Mouse (Mus musculus) stomach, postnatal 0 days (tissue): ENCODE results near the gene Cux2. TPM values are rescaled to one million over a fixed set of nuclear protein-coding genes. Genes with fewer than 3 reads are reported as not detected.

Experiments used
- ATAC-seq: fragments of 200-750 bp; cut with Nextera tagmentation; 2 replicates; pipeline ENCODE4 v1.8.0; 2017; ENCODE audit not compliant: low FRiP score, low TSS enrichment
- DNase-seq: peaks from one replicate; pipeline ENCODE4 v3.0.0-alpha.2; 2016; ENCODE audit warnings: low spot score
- H3K27ac ChIP-seq: fragments of 300-500 bp; sonication (generic); replicated peaks from 2 replicates; pipeline ENCODE4 v1.5.1; 2014; ENCODE audit warnings: mild to moderate bottlenecking, control low read depth
- H3K27me3 ChIP-seq: fragments of 300-500 bp; sonication (generic); 2 replicates; pipeline ENCODE4 v1.6.1; 2014; ENCODE audit warnings: low read length; ENCODE audit not compliant: control insufficient read depth, insufficient read depth
- H3K36me3 ChIP-seq: fragments of 300-500 bp; sonication (generic); 2 replicates; pipeline ENCODE4 v1.6.1; 2014; ENCODE audit warnings: low read length, mixed read lengths; ENCODE audit not compliant: control insufficient read depth, insufficient read depth
- H3K4me1 ChIP-seq: fragments of 300-500 bp; sonication (generic); replicated peaks from 2 replicates; pipeline ENCODE4 v1.6.1; 2014; ENCODE audit warnings: antibody characterized with exemption; ENCODE audit not compliant: control insufficient read depth, insufficient read depth
- H3K4me2 ChIP-seq: fragments of 300-500 bp; sonication (generic); replicated peaks from 2 replicates; pipeline ENCODE4 v1.6.1; 2014; ENCODE audit warnings: low read depth, mild to moderate bottlenecking, control low read depth, moderate library complexity
- H3K4me3 ChIP-seq: fragments of 300-500 bp; sonication (generic); 2 replicates; pipeline ENCODE4 v1.5.1; 2014; ENCODE audit warnings: low read depth, low read length, control low read depth
- H3K9ac ChIP-seq: fragments of 300-500 bp; sonication (generic); 2 replicates; pipeline ENCODE4 v1.6.1; 2014; ENCODE audit warnings: mild to moderate bottlenecking, low read length, control low read depth, mixed read lengths
- H3K9me3 ChIP-seq: fragments of 300-500 bp; sonication (generic); 2 replicates; pipeline ENCODE4 v1.6.1; 2016; ENCODE audit warnings: low read length; ENCODE audit not compliant: control insufficient read depth
- CTCF ChIP-seq: IDR thresholded peaks from 2 replicates; pipeline ENCODE4 v1.5.1; 2016; ENCODE audit warnings: antibody characterized with exemption, low read depth, mild to moderate bottlenecking, moderate library complexity
- EP300 ChIP-seq: optimal IDR thresholded peaks from 2 replicates; pipeline ENCODE3; 2016; ENCODE audit warnings: antibody characterized with exemption
- WGBS: fragments of 180-500 bp; shearing (Covaris S2); extraction: QIAGEN DNeasy Blood & Tissue Kit; methylation state at CpG from one replicate; pipeline ENCODE4 v1.1.7; 2014; 5-methylcytosine and 5-hydroxymethylcytosine counted together
- polyA plus RNA-seq: library from polyadenylated mRNA; unstranded; fragments of >200 nt; fragmentation: Nextera tagmentation; extraction: Ambion mirVana; gene quantifications from 2 replicates; pipeline ENCODE4 v1.2.1, GENCODE M21; 2015

Cux2 gene
- polyA plus RNA-seq, 1 experiment from 2014 or later: 1.2 TPM

GRCm38 (mm10) chr5:121839128-121839473 lies 210.8 kb downstream of the Cux2 start:
- DNase-seq: no peak
- Histone ChIP-seq H3K4me2 (peak overlapping the region; percentile 80), H3K9ac (peak overlapping the region; percentile 69), H3K4me3 (peak overlapping the region; percentile 74), H3K9me3 (no peaks in the 10 kb centered on the region), H3K36me3 (no peaks in the 10 kb centered on the region), H3K27ac (peak overlapping the region; percentile 92), H3K4me1 (peaks cover 7% of the 10 kb centered on the region), H3K27me3 (no peaks in the 10 kb centered on the region)
- no peak for ATAC-seq
- no peak for TF ChIP-seq EP300
- TF ChIP-seq CTCF: no peak
- 27% methylated on average over 7 of the region's 7 CpGs for WGBS

GRCm38 (mm10) chr5:121838341-121839127 lies 211.4 kb downstream of the Cux2 start:
- no peaks in the 10 kb centered on the region for H3K9me3 ChIP-seq
- H3K27ac ChIP-seq: peak overlapping the region; percentile 92
- 4% methylated on average over 46 of the region's 46 CpGs for WGBS
- no peaks in the 10 kb centered on the region for H3K36me3 ChIP-seq
- ATAC-seq: peak; percentile 22
- TF ChIP-seq EP300 (peak; percentile 84), CTCF (no peak)
- peak overlapping the region; percentile 74 for H3K4me3 ChIP-seq
- peak overlapping the region; percentile 69 for H3K9ac ChIP-seq
- peak overlapping the region; percentile 80 for H3K4me2 ChIP-seq
- peak; percentile 74 for DNase-seq
- H3K27me3 ChIP-seq: no peaks in the 10 kb centered on the region
- peaks cover 13% of the 10 kb centered on the region for H3K4me1 ChIP-seq

- TF ChIP-seq EP300 (no peak), CTCF (peak; percentile 34)
- peak within 1 kb of the TSS; percentile 74 for H3K4me3 ChIP-seq
- peak within 1 kb of the TSS; percentile 92 for H3K27ac ChIP-seq
- H3K36me3 ChIP-seq: no peaks in the 10 kb centered on the region
- 1% methylated on average over 33 of the region's 35 CpGs for WGBS
- H3K4me1 ChIP-seq: peaks cover 10% of the 10 kb centered on the region
- no peaks in the 10 kb centered on the region for H3K27me3 ChIP-seq
- H3K9me3 ChIP-seq: no peaks in the 10 kb centered on the region
- peak within 1 kb of the TSS; percentile 81 for H3K9ac ChIP-seq
- peak within 1 kb of the TSS; percentile 80 for H3K4me2 ChIP-seq
- ATAC-seq (peak; percentile 0; the same call in 1 of the 2 replicates), DNase-seq (no peak)
Observed at GRCm38 (mm10) chr5:121837441-121838340, 212.2 kb downstream of the Cux2 start, which contains the start of gene Sh2b3. Gene Sh2b3, minus strand, starts transcription at chr5:121837646.

- under 1% methylated on average over 72 of the region's 77 CpGs for WGBS
- H3K9me3 ChIP-seq: no peaks in the 10 kb centered on the region
- DNase-seq (peak; percentile 95), ATAC-seq (peak; percentile 85)
- TF ChIP-seq EP300 (no peak), CTCF (peak; percentile 30; the same call in 1 of the 2 replicates)
- peak overlapping the region; percentile 74 for H3K4me3 ChIP-seq
- H3K36me3 ChIP-seq: no peaks in the 10 kb centered on the region
- H3K27ac ChIP-seq: peak overlapping the region; percentile 92
- no peaks in the 10 kb centered on the region for H3K27me3 ChIP-seq
- peak overlapping the region; percentile 80 for H3K4me2 ChIP-seq
- H3K9ac ChIP-seq: peak overlapping the region; percentile 81
- H3K4me1 ChIP-seq: peaks cover 10% of the 10 kb centered on the region
Observed at GRCm38 (mm10) chr5:121836692-121837415, 213.0 kb downstream of the Cux2 start.

GRCm38 (mm10) chr5:121835949-121836691 lies 213.8 kb downstream of the Cux2 start:
- ATAC-seq (no peak), DNase-seq (no peak)
- under 1% methylated on average over 41 of the region's 51 CpGs for WGBS
- peak overlapping the region; percentile 80 for H3K4me2 ChIP-seq
- H3K4me1 ChIP-seq: peaks cover 10% of the 10 kb centered on the region
- H3K27me3 ChIP-seq: no peaks in the 10 kb centered on the region
- no peaks in the 10 kb centered on the region for H3K36me3 ChIP-seq
- peak overlapping the region; percentile 74 for H3K4me3 ChIP-seq
- H3K9ac ChIP-seq: peak overlapping the region; percentile 81
- peak overlapping the region; percentile 91 for H3K27ac ChIP-seq
- TF ChIP-seq CTCF: no peak
- no peaks in the 10 kb centered on the region for H3K9me3 ChIP-seq
